Mouse (Mus musculus) erythroblast, embryonic 14.5 days (primary cell): ENCODE measurements around the gene Prkcsh.

Experiments
- GATA1 ChIP-seq: IDR thresholded peaks from 2 replicates; pipeline ENCODE4 v1.6.1; 2012; ENCODE audit warnings: low read length, inconsistent platforms, mixed read lengths
- TAL1 ChIP-seq: IDR thresholded peaks from 3 replicates; pipeline ENCODE4 v1.6.1; 2012; ENCODE audit warnings: low read length, inconsistent platforms, mixed read lengths

- TF ChIP-seq GATA1 (no peak), TAL1 (no peak)
These were observed 39.2 kb downstream of the Prkcsh start for GRCm38 (mm10) chr9:22041832-22042231.
